Comparison of ENCODE assay signal across 25 mouse cellular contexts in genomic region chr17:69221377-69221776, GRCm38 (mm10).
DNase-seq lines count a peak whose midpoint lies in the region; ATAC-seq and TF ChIP-seq lines count a peak whose summit lies in the region.
"Had no signal": no experiment of that assay in that cellular context is flagged by ENCODE, and none has a peak within 500 bp of the region (broad histone marks: within the 10 kb centered on the region; RNA-seq: fewer than 3 reads in every experiment).

No protein-coding gene starts in this region.

- no peak overlapping the region for H3K4me2 ChIP-seq in liver, postnatal 0 days (ENCODE audit: low read depth, low read length)
- H3K4me2 ChIP-seq in liver, embryonic 11.5 days, result no peak overlapping the region
- H3K4me2 ChIP-seq in stomach, embryonic 14.5 days (replicated peaks; ENCODE audit: low read depth, low read length), result no peak overlapping the region
- no peak overlapping the region for H3K4me2 ChIP-seq in midbrain, embryonic 15.5 days
- H3K4me2 ChIP-seq: embryonic facial prominence, embryonic 15.5 days; forebrain, embryonic 13.5 days; hindbrain, embryonic 13.5 days; kidney, embryonic 15.5 days had no signal

- TF ChIP-seq EP300 in liver, postnatal 0 days (IDR thresholded peaks at IDR 0.05; ENCODE audit: low read depth), result no peak

- no peak for DNase-seq in liver, postnatal 0 days
- DNase-seq in liver, embryonic 11.5 days (ENCODE audit: low spot score), result no peak
- DNase-seq in brain, adult 2 months (ENCODE audit: low read depth, low spot score), result peak; percentile 18
- DNase-seq in gonadal fat pad, adult 2 months (ENCODE audit: low read depth), result peak; percentile 51
- no peak for DNase-seq in gastrocnemius, adult 18-20 months (ENCODE audit: low spot score)
- DNase-seq: adrenal gland, postnatal 14 days; cerebellum, adult 11 months; cerebellum, postnatal 14 days; gastrocnemius, postnatal 25 days; heart, postnatal 14 days; left cerebral cortex, postnatal 4 days; liver; right cerebral cortex, postnatal 14 days; thymus, postnatal 25 days had no signal

- H3K9me3 ChIP-seq in liver, postnatal 0 days (ENCODE audit: low read length), result no peaks in the 10 kb centered on the region
- no peaks in the 10 kb centered on the region for H3K9me3 ChIP-seq in liver, embryonic 11.5 days (ENCODE audit: control insufficient read depth, low read length)
- H3K9me3 ChIP-seq in stomach, embryonic 14.5 days (ENCODE audit: control insufficient read depth, low read depth, low read length), result no peaks in the 10 kb centered on the region
- no peaks in the 10 kb centered on the region for H3K9me3 ChIP-seq in midbrain, embryonic 15.5 days
- H3K9me3 ChIP-seq: embryonic facial prominence, embryonic 15.5 days; forebrain, embryonic 13.5 days; heart, embryonic 12.5 days; hindbrain, embryonic 13.5 days; kidney, embryonic 15.5 days had no signal

- no peak overlapping the region for H3K9ac ChIP-seq in liver, postnatal 0 days (replicated peaks)
- no peak overlapping the region for H3K9ac ChIP-seq in liver, embryonic 11.5 days (ENCODE audit: low read depth, low read length)
- H3K9ac ChIP-seq in stomach, embryonic 14.5 days (replicated peaks; ENCODE audit: low read depth, low read length), result no peak overlapping the region
- H3K9ac ChIP-seq in midbrain, embryonic 15.5 days, result no peak overlapping the region
- H3K9ac ChIP-seq: embryonic facial prominence, embryonic 15.5 days; forebrain, embryonic 13.5 days; hindbrain, embryonic 13.5 days; kidney, embryonic 15.5 days had no signal

- TF ChIP-seq CTCF in liver, postnatal 0 days (IDR thresholded peaks at IDR 0.05; ENCODE audit: low read depth), result no peak

- H3K4me3 ChIP-seq in liver, postnatal 0 days (ENCODE audit: low read depth, low read length), result no peak overlapping the region
- H3K4me3 ChIP-seq in liver, embryonic 11.5 days (ENCODE audit: low read depth, low read length), result no peak overlapping the region
- H3K4me3 ChIP-seq in stomach, embryonic 14.5 days (ENCODE audit: low read depth, low read length), result no peak overlapping the region
- no peak overlapping the region for H3K4me3 ChIP-seq in midbrain, embryonic 15.5 days
- H3K4me3 ChIP-seq: embryonic facial prominence, embryonic 15.5 days; forebrain, embryonic 13.5 days; heart, embryonic 12.5 days; hindbrain, embryonic 13.5 days; kidney, embryonic 15.5 days; myocyte had no signal

- H3K27me3 ChIP-seq in liver, postnatal 0 days (ENCODE audit: insufficient read depth, low read length), result no peaks in the 10 kb centered on the region
- no peaks in the 10 kb centered on the region for H3K27me3 ChIP-seq in liver, embryonic 11.5 days (replicated peaks; ENCODE audit: control insufficient read depth, insufficient read depth, low read length)
- H3K27me3 ChIP-seq in stomach, embryonic 14.5 days (ENCODE audit: control insufficient read depth, insufficient read depth, low read length), result no peaks in the 10 kb centered on the region
- no peaks in the 10 kb centered on the region for H3K27me3 ChIP-seq in midbrain, embryonic 15.5 days (replicated peaks)
- H3K27me3 ChIP-seq: embryonic facial prominence, embryonic 15.5 days; forebrain, embryonic 13.5 days; heart, embryonic 12.5 days; hindbrain, embryonic 13.5 days; kidney, embryonic 15.5 days; Patski had no signal

- H3K4me1 ChIP-seq in liver, postnatal 0 days (ENCODE audit: insufficient read depth), result no peaks in the 10 kb centered on the region
- H3K4me1 ChIP-seq in liver, embryonic 11.5 days (replicated peaks; ENCODE audit: control insufficient read depth, insufficient read depth, low read length), result no peaks in the 10 kb centered on the region
- peaks cover 9% of the 10 kb centered on the region; the same call in 1 of the 2 replicates for H3K4me1 ChIP-seq in stomach, embryonic 14.5 days (ENCODE audit: control insufficient read depth, insufficient read depth, low read length)
- H3K4me1 ChIP-seq in midbrain, embryonic 15.5 days, result peaks cover 9% of the 10 kb centered on the region
- H3K4me1 ChIP-seq: kidney, embryonic 15.5 days had no signal

- H3K36me3 ChIP-seq in liver, postnatal 0 days (replicated peaks; ENCODE audit: insufficient read depth, low read length), result no peaks in the 10 kb centered on the region
- no peaks in the 10 kb centered on the region for H3K36me3 ChIP-seq in liver, embryonic 11.5 days (ENCODE audit: control insufficient read depth, insufficient read depth, low read length)
- H3K36me3 ChIP-seq in stomach, embryonic 14.5 days (ENCODE audit: control insufficient read depth, insufficient read depth, low read length), result no peaks in the 10 kb centered on the region
- H3K36me3 ChIP-seq in midbrain, embryonic 15.5 days (replicated peaks), result no peaks in the 10 kb centered on the region
- H3K36me3 ChIP-seq: kidney, embryonic 15.5 days had no signal

- peak; percentile 61; the same call in 1 of the 2 replicates for ATAC-seq in liver, postnatal 0 days
- no peak for ATAC-seq in liver, embryonic 11.5 days (replicated peaks; ENCODE audit: low FRiP score)
- ATAC-seq in stomach, embryonic 14.5 days (ENCODE audit: insufficient number of reproducible peaks, insufficient read depth, low FRiP score, low read depth), result peak; percentile 72; the same call in 1 of the 2 replicates
- ATAC-seq in midbrain, embryonic 15.5 days (replicated peaks), result no peak
- ATAC-seq: activated CD4-positive, CD25-positive, alpha-beta regulatory T cell, adult 4 months; forebrain, embryonic 13.5 days; inflammation-experienced regulatory T-cells, adult 6 months; Patski had no signal

- H3K27ac ChIP-seq in liver, postnatal 0 days (ENCODE audit: low read depth), result no peak overlapping the region
- H3K27ac ChIP-seq in liver, embryonic 11.5 days (ENCODE audit: low read depth, low read length), result no peak overlapping the region
- H3K27ac ChIP-seq in stomach, embryonic 14.5 days (ENCODE audit: low read length), result no peak overlapping the region
- H3K27ac ChIP-seq in midbrain, embryonic 15.5 days, result no peak overlapping the region
- H3K27ac ChIP-seq: forebrain, embryonic 13.5 days; hindbrain, embryonic 13.5 days; kidney, embryonic 15.5 days had no signal

- WGBS in liver, postnatal 0 days (ENCODE audit: insufficient replicate concordance), result 63% methylated on average over 6 of the region's 6 CpGs
- 73% methylated on average over 6 of the region's 6 CpGs for WGBS in liver, embryonic 11.5 days
- 65% methylated on average over 6 of the region's 6 CpGs for WGBS in stomach, embryonic 14.5 days
- 61% methylated on average over 6 of the region's 6 CpGs for WGBS in midbrain, embryonic 15.5 days

Comparison
In these comparisons a context has a peak if more than half of its experiments do, and no peak if none do; other contexts are left out.
1. ATAC-seq: peak in liver, postnatal 0 days (single experiment) and stomach, embryonic 14.5 days (single experiment); none in liver, embryonic 11.5 days (single experiment) and midbrain, embryonic 15.5 days (single experiment).
2. DNase-seq: peak in brain, adult 2 months (single experiment) and gonadal fat pad, adult 2 months (single experiment); none in liver, postnatal 0 days (single experiment), liver, embryonic 11.5 days (single experiment) and gastrocnemius, adult 18-20 months (single experiment).